Mouse (Mus musculus) embryonic facial prominence, embryonic 15.5 days (tissue): Measurements from ENCODE around the gene Fam161a. TPM values are rescaled to one million over a fixed set of nuclear protein-coding genes. Genes with fewer than 3 reads are reported as not detected.
A peak's percentile ranks its signal among the peaks of the same experiment; 100 is the strongest.
"Not testable (repeated sequence)": the region's sequence is repeated elsewhere in the genome, so short reads cannot be mapped to it uniquely, and the experiment has no call there.

ENCODE experiments used
- ATAC-seq: fragments of 200-750 bp; cut with Nextera tagmentation; 2 replicates; pipeline ENCODE4 v1.8.0; 2017; ENCODE audit warnings: low read depth, moderate TSS enrichment; ENCODE audit not compliant: insufficient number of reproducible peaks, low FRiP score, low TSS enrichment
- H3K27ac ChIP-seq: fragments of 300-500 bp; sonication (generic); replicated peaks from 2 replicates; pipeline ENCODE4 v1.5.1; 2015; ENCODE audit warnings: mild to moderate bottlenecking, inconsistent platforms
- H3K27me3 ChIP-seq: fragments of 300-500 bp; sonication (generic); 2 replicates; pipeline ENCODE4 v1.6.1; 2015; ENCODE audit warnings: inconsistent platforms
- H3K36me3 ChIP-seq: fragments of 300-500 bp; sonication (generic); 2 replicates; pipeline ENCODE4 v1.6.1; 2015; ENCODE audit warnings: mild to moderate bottlenecking, inconsistent platforms
- H3K4me1 ChIP-seq: fragments of 300-500 bp; sonication (generic); 2 replicates; pipeline ENCODE4 v1.6.1; 2015; ENCODE audit warnings: inconsistent platforms
- H3K4me2 ChIP-seq: fragments of 300-500 bp; sonication (generic); replicated peaks from 2 replicates; pipeline ENCODE4 v1.6.1; 2015; ENCODE audit warnings: mild to moderate bottlenecking, inconsistent platforms
- H3K4me3 ChIP-seq: fragments of 300-500 bp; sonication (generic); replicated peaks from 2 replicates; pipeline ENCODE4 v1.5.1; 2015; ENCODE audit warnings: mild to moderate bottlenecking, inconsistent platforms
- H3K9ac ChIP-seq: fragments of 300-500 bp; sonication (generic); 2 replicates; pipeline ENCODE4 v1.6.1; 2015; ENCODE audit warnings: inconsistent platforms
- H3K9me3 ChIP-seq: fragments of 300-500 bp; sonication (generic); replicated peaks from 2 replicates; pipeline ENCODE4 v1.6.1; 2016; ENCODE audit warnings: inconsistent platforms
- WGBS: fragments of 180-500 bp; shearing (Covaris S2); methylation state at CpG from one replicate; pipeline ENCODE4 v1.1.7; 2015; 5-methylcytosine and 5-hydroxymethylcytosine counted together
- polyA plus RNA-seq: library from polyadenylated mRNA; unstranded; fragments of >200 nt; fragmentation: Nextera tagmentation; extraction: Ambion mirVana; gene quantifications from 2 replicates; pipeline ENCODE4 v1.2.1, GENCODE M21; 2015

Fam161a gene
- polyA plus RNA-seq, 1 experiment from 2014 or later, result 16.3 TPM

DNA sequence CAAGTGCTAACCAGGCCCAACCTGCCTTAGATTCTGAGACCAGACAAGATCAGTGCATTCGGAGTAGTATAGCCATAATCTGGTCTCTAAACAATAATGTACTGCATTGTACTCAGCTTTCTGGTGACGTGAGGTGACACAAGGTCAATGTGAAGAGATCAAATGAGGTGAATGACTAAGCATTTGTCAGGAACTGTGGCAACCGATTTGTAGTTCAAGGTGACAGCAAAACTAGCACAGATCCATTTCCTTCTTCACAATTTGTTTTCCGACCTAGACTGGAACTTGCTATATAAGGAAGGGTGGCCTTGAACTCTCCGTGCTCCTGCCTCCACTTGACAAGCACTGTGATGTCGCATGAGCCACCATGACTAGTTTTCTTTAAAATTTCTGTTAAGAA is 55.8 kb downstream of the Fam161a start:
- Histone ChIP-seq H3K9me3 (no peaks in the 10 kb centered on the region), H3K4me3 (no peak overlapping the region), H3K27ac (no peak overlapping the region), H3K4me1 (no peaks in the 10 kb centered on the region), H3K36me3 (no peaks in the 10 kb centered on the region), H3K4me2 (no peak overlapping the region), H3K27me3 (no peaks in the 10 kb centered on the region), H3K9ac (no peak overlapping the region)
- WGBS, result 78% methylated on average over 6 of the region's 6 CpGs
- no peak for ATAC-seq

DNA sequence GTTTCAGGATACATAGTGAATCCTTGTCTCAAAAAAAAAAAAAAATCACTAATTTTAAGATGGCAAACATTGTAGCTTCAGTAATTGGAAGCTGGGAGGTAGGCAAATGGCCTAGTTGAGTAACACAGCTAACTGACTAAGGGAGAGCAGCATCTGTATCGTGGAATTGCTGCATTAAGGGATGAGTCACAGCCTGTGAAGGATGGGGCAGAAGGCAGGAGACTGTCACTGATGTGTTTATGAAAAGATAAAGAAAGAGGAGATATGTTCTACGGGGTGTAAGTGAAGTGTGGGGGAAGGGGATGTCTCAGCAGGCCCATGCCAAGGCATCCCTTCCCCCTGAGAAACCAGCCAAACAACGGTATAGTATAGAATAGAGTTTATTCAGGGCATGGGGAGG is 56.5 kb downstream of the Fam161a start:
- Histone ChIP-seq H3K27me3 (no peaks in the 10 kb centered on the region), H3K4me3 (no peak overlapping the region), H3K4me1 (no peaks in the 10 kb centered on the region), H3K9me3 (no peaks in the 10 kb centered on the region), H3K27ac (no peak overlapping the region), H3K9ac (no peak overlapping the region), H3K4me2 (no peak overlapping the region), H3K36me3 (no peaks in the 10 kb centered on the region)
- 61% methylated on average over 3 of the region's 3 CpGs for WGBS
- no peak for ATAC-seq

DNA sequence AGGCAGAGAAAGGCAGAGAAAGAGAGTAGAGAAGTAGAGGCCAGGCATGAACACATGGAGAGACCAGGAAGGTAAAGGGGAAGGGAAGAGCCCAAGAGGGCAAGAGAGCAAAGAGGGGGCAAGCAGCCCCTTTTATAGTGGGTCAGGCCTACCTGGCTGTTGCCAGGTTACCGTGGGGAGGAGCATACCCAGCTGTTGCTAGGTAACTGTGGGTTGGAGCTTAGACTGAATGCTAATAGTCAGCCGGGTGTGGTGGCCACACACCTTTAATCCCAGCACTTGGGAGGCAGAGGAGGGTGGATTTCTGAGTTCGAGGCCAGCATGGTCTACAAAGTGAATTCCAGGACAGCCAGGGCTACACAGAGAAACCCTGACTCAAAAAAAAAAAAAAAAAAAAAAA is 56.9 kb downstream of the Fam161a start:
- ATAC-seq, H3K4me3 ChIP-seq, H3K9me3 ChIP-seq, H3K27ac ChIP-seq, H3K4me1 ChIP-seq, H3K4me2 ChIP-seq, H3K9ac ChIP-seq, H3K36me3 ChIP-seq, H3K27me3 ChIP-seq: not testable (repeated sequence)
- 32% methylated on average over 3 of the region's 3 CpGs for WGBS

DNA sequence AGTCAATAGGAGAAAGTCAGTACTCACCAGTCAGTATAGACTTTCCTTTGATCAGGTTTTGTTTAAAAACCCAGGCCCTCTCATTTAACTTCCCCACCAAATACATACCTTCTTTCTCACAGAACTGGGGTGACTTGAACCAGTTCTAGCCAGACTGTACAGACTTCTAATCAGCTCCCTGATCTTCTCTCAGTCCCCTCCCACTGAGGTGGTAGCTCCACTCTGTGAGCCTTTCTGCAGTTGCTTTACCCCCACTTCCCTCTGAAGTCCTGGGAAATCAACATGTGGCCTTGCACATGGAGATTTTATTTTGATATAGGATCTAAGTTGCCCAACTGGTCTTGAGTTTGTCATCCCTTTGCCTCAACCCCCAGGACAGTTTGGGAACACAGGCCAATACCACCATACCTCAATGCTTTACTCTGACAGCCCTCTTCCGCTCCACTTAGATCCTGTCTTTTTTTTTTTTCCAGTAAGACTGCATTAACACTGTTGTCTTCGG is 57.9 kb downstream of the Fam161a start:
- ATAC-seq, result no peak
- no peaks in the 10 kb centered on the region for H3K36me3 ChIP-seq
- no peaks in the 10 kb centered on the region for H3K9me3 ChIP-seq
- no peaks in the 10 kb centered on the region for H3K4me1 ChIP-seq
- H3K4me2 ChIP-seq, result no peak overlapping the region
- H3K9ac ChIP-seq, result no peak overlapping the region
- 87% methylated on average over 2 of the region's 2 CpGs for WGBS
- H3K4me3 ChIP-seq, result no peak overlapping the region
- no peak overlapping the region for H3K27ac ChIP-seq
- H3K27me3 ChIP-seq, result no peaks in the 10 kb centered on the region

DNA sequence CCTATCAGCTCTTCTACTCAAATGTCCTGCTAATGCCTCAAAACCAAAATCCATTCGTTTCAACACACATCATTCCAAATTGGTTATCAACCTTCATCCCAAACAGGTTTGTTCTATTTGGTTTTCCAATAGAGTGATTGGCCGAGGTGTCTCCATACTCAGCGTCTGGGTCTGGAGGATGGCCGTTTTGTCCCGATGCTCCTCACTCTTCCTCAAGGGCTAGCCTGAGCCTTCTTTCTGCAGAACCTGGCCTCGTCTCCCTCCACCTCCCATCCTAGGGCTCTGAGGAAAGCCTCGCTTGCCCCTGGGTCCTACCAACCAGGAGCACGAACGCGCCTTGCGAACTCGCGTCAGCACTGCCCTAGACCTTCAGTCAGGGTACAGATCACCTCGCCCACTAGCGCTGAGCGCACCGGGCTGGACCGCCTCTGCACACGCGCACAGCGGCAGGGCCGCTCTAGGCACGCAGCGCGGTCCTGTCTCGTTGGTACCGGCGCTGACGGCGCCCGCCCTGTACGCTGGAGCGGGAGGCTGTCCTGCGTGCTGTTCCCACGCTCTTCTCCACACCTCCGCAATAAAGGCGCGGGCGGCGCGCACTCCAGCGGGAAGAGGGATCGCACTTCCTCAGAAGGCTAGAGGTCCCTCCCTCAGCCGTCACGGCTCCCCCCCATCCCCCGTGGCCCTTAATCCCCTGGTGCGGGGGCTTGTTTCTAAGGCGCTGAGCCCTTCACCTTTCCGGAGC is 60.2 kb downstream of the Fam161a start:
- WGBS, result under 1% methylated on average over 49 of the region's 49 CpGs
- Histone ChIP-seq H3K27ac (peak overlapping the region; percentile 79), H3K4me1 (no peaks in the 10 kb centered on the region), H3K9ac (peak overlapping the region; percentile 75), H3K27me3 (no peaks in the 10 kb centered on the region), H3K36me3 (no peaks in the 10 kb centered on the region), H3K9me3 (no peaks in the 10 kb centered on the region), H3K4me2 (peak overlapping the region; percentile 81), H3K4me3 (peak overlapping the region; percentile 69)
- ATAC-seq, result peak; percentile 99

DNA sequence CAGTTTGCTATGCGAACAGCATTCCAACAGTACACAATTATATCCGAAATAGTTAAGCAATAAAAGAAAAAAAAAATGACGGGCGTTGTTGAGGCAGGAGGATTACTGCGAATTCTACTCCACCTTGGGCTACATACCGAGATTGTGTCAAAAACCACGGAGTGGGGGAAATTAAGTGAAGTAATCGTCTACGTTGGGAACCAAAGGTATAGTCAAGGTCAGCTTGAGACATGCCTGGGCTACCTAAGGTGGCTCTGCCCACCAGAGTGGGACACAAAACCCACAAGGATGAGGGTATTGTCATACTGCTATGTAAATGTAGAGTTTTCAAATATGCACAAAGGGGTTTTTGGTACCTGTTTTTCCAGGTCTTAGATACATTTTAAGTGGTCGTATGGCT is 60.9 kb downstream of the Fam161a start:
- peak overlapping the region; percentile 75 for H3K9ac ChIP-seq
- ATAC-seq, result no peak
- H3K4me2 ChIP-seq, result peak overlapping the region; percentile 81
- no peaks in the 10 kb centered on the region for H3K27me3 ChIP-seq
- WGBS, result 8% methylated on average over 10 of the region's 10 CpGs
- no peaks in the 10 kb centered on the region for H3K4me1 ChIP-seq
- H3K36me3 ChIP-seq, result no peaks in the 10 kb centered on the region
- H3K9me3 ChIP-seq, result no peaks in the 10 kb centered on the region
- peak overlapping the region; percentile 79; the same call in 1 of the 2 replicates for H3K27ac ChIP-seq
- H3K4me3 ChIP-seq, result peak overlapping the region; percentile 69

DNA sequence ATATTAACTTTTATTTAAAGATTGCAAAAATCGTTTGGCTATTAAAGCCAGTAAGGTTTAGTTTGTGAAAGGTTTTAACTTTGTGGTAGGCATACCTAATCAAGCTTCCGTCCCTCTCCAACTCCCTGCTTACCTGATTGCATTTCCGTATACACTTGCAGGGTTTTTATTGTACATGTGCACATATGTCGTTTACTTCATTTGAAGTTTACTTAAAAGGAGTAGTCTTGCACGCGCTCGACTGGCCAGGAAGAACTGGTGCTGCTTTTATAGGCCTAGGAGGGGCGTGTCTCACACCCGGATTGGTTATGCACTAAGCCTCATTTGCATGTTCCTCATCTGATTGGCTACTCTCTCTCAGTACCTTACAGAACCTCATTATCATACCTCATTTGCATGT is 61.7 kb downstream of the Fam161a start:
- H3K9ac ChIP-seq, H3K4me2 ChIP-seq, H3K36me3 ChIP-seq, ATAC-seq, H3K4me1 ChIP-seq, H3K9me3 ChIP-seq, H3K4me3 ChIP-seq, H3K27me3 ChIP-seq, H3K27ac ChIP-seq: not testable (repeated sequence)
- 90% methylated on average over 9 of the region's 9 CpGs for WGBS

DNA sequence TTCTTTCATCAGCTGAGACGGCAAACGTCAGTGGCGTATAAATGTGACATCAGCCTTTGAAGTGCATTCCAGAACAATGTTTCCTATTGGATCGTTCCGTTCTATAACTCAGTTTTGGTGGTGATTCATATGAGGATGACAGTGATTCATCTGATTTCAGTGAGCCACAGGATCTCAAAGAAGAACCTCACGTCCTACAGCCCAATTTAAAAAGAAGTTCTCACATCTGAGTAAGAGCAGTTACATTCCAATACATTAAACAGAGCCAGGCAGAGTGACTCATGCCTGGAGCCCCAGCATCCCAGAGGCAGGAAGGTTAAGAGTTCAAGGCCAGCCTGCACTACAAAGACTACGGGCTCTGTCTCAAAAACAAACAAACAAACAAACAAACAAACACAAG is 67.5 kb downstream of the Fam161a start:
- WGBS, result 66% methylated on average over 7 of the region's 7 CpGs
- Histone ChIP-seq H3K27me3 (no peaks in the 10 kb centered on the region), H3K4me3 (no peak overlapping the region), H3K4me1 (no peaks in the 10 kb centered on the region), H3K9me3 (no peaks in the 10 kb centered on the region), H3K4me2 (no peak overlapping the region), H3K27ac (no peak overlapping the region), H3K36me3 (no peaks in the 10 kb centered on the region), H3K9ac (no peak overlapping the region)
- no peak for ATAC-seq

DNA sequence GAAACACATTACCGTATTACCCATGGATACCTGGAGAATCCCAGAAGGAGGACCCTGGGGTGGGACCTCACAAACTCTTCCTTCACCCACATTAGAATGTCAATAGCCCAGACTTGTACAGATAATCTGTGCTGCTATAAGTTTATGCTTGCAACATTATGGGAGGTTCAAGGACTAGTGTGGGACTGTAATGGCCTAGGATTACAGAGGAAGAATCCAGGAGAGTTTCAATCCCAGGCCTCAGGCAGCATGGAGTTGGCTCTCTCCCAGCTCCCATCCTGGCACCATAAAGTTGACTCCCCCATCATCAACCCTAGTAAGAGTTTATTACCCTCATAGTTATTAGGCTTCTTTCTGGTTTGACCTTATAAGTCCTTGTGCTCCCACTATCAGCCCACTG is 71.2 kb downstream of the Fam161a start:
- no peak overlapping the region for H3K27ac ChIP-seq
- no peaks in the 10 kb centered on the region for H3K36me3 ChIP-seq
- H3K4me3 ChIP-seq, result no peak overlapping the region
- ATAC-seq, result no peak
- no peaks in the 10 kb centered on the region for H3K4me1 ChIP-seq
- WGBS, result 88% methylated on average over 1 of the region's 1 CpGs
- H3K9ac ChIP-seq, result no peak overlapping the region
- H3K9me3 ChIP-seq, result no peaks in the 10 kb centered on the region
- no peak overlapping the region for H3K4me2 ChIP-seq
- H3K27me3 ChIP-seq, result no peaks in the 10 kb centered on the region

Other genes with a start within 250 kb of the Fam161a start
- gene B3gnt2, start 146.6 kb upstream of the Fam161a start, polyA plus RNA-seq, result 9.1 and 11.7 TPM in 2 replicates
- 3.5 TPM in 2 replicates for gene Zrsr1, start 35.5 kb upstream of the Fam161a start, polyA plus RNA-seq
- 10.6 and 11.5 TPM in 2 replicates for gene Gm28048, start 25.4 kb upstream of the Fam161a start, polyA plus RNA-seq
- gene Commd1, start 25.1 kb upstream of the Fam161a start, polyA plus RNA-seq, result 332 and 342 TPM in 2 replicates
- gene Cct4, start 17.0 kb upstream of the Fam161a start, polyA plus RNA-seq, result 233 and 242 TPM in 2 replicates
- gene Xpo1, start 248.5 kb downstream of the Fam161a start, polyA plus RNA-seq, result 74.9 and 79.6 TPM in 2 replicates